Mouse (Mus musculus): ENCODE measurements around the gene Hdgfl2.

- TF ChIP-seq GATA1 (IDR thresholded peaks at IDR 0.05; ENCODE audit: borderline replicate concordance, low read length) = no peak
- TF ChIP-seq FLI1 (IDR thresholded peaks at IDR 0.05; ENCODE audit: low read length) = no peak
These were observed 66.7 kb downstream of the Hdgfl2 start for GRCm38 (mm10) chr17:56146131-56146530.
